Mouse (Mus musculus) cerebellum, adult 2 months (tissue): ENCODE data around the gene 0610012G03Rik.

Experiments
- CTCF ChIP-seq: fragments of 200-500 bp; IDR thresholded peaks from 2 replicates; pipeline ENCODE4 v1.5.1; 2011; ENCODE audit warnings: low read depth, mild to moderate bottlenecking, control low read depth, low read length, moderate library complexity, borderline replicate concordance; ENCODE audit not compliant: insufficient read depth
- POLR2A ChIP-seq: fragments of 200-500 bp; IDR thresholded peaks from 2 replicates; pipeline ENCODE4 v1.6.1; 2011; ENCODE audit warnings: low read length, control low read depth, borderline replicate concordance; ENCODE audit not compliant: insufficient read depth

GRCm38 (mm10) chr16:31936568-31936967 is 11.7 kb downstream of the 0610012G03Rik start:
- TF ChIP-seq CTCF (no peak), POLR2A (no peak)
